Mouse (Mus musculus): ENCODE data around the gene Il5. TPM values are rescaled to one million over a fixed set of nuclear protein-coding genes. Genes with fewer than 3 reads are reported as not detected.

Gene Il5
- not detected in 2 replicates for polyA plus RNA-seq (2014; fragmentation: Nextera tagmentation; extraction: Ambion mirVana)

GRCm38 (mm10) chr11:53720715-53721114 lies at the start of gene Il5:
Gene Il5 (plus strand): TSS chr11:53720794.
- 76% methylated on average over 6 of the region's 6 CpGs for WGBS
- no peak within 1 kb of the TSS for H3K4me2 ChIP-seq
- H3K36me3 ChIP-seq (ENCODE audit: insufficient read depth) = no peaks in the 10 kb centered on the region

GRCm38 (mm10) chr11:53671414-53671813 lies 49.2 kb upstream of the Il5 start:
- Histone ChIP-seq H3K4me2 (no peak overlapping the region), H3K27me3 (ENCODE audit: insufficient read depth, low read length) (no peaks in the 10 kb centered on the region), H3K27ac (ENCODE audit: low read depth) (no peak overlapping the region), H3K9ac (no peak overlapping the region), H3K4me1 (ENCODE audit: insufficient read depth) (no peaks in the 10 kb centered on the region), H3K9me3 (ENCODE audit: low read depth, low read length) (no peaks in the 10 kb centered on the region), H3K4me3 (ENCODE audit: low read depth, low read length) (no peak overlapping the region), H3K36me3 (ENCODE audit: insufficient read depth) (peaks cover 66% of the 10 kb centered on the region)
- WGBS = 95% methylated on average over 4 of the region's 4 CpGs
- ATAC-seq (ENCODE audit: insufficient read depth) (no peak), DNase-seq (no peak)
- TF ChIP-seq CTCF (IDR thresholded peaks at IDR 0.05; ENCODE audit: low read depth) = no peak

More at GRCm38 (mm10) chr11:53720715-53721114, at the start of gene Il5:
- H3K4me3 ChIP-seq (ENCODE audit: low read depth, low read length) = no peak within 1 kb of the TSS
- H3K9me3 ChIP-seq (ENCODE audit: low read depth, low read length) = no peaks in the 10 kb centered on the region
- ATAC-seq (ENCODE audit: insufficient read depth) (no peak), DNase-seq (no peak)
- no peak for TF ChIP-seq CTCF (IDR thresholded peaks at IDR 0.05; ENCODE audit: low read depth)
- no peaks in the 10 kb centered on the region for H3K4me1 ChIP-seq (ENCODE audit: insufficient read depth)
- H3K27me3 ChIP-seq (ENCODE audit: insufficient read depth, low read length) = no peaks in the 10 kb centered on the region
- H3K9ac ChIP-seq = no peak within 1 kb of the TSS
- no peak within 1 kb of the TSS for H3K27ac ChIP-seq (ENCODE audit: low read depth)

GRCm38 (mm10) chr11:53680141-53680540 lies 40.5 kb upstream of the Il5 start:
- 68% methylated on average over 4 of the region's 4 CpGs for whole genome bisulfite sequencing
- TF ChIP-seq CTCF (IDR thresholded peaks at IDR 0.05; ENCODE audit: low read depth) = no peak
- H3K4me1 ChIP-seq (ENCODE audit: insufficient read depth) = no peaks in the 10 kb centered on the region
- DNase-seq = no peak
- H3K9ac ChIP-seq = no peak overlapping the region
- ATAC-seq (ENCODE audit: insufficient read depth) = no peak
- peaks cover 51% of the 10 kb centered on the region for H3K36me3 ChIP-seq (ENCODE audit: insufficient read depth)
- no peak overlapping the region for H3K4me3 ChIP-seq (ENCODE audit: low read depth, low read length)
- H3K4me2 ChIP-seq = no peak overlapping the region
- H3K9me3 ChIP-seq (ENCODE audit: low read depth, low read length) = no peaks in the 10 kb centered on the region
- H3K27me3 ChIP-seq (ENCODE audit: insufficient read depth, low read length) = no peaks in the 10 kb centered on the region
- H3K27ac ChIP-seq (ENCODE audit: low read depth) = no peak overlapping the region

DNA sequence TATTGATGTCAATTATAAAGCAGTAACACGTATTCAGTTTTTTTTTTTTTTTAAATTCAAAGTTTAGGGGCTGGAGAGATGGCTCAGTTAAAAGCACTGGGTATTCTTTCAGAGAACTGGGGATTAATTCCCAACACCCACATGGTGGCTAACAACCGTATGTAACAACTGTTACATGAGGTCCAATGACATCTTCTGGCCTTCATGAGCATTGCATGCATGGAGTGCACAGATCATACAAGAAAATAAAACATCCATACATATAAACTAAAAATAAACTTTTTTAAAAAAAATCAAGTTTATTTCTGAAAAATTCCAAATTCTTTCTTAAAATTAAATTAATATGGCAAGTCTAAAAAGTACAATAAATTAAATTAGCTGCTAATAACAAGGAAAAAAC lies 38.9 kb upstream of the Il5 start:
- Histone ChIP-seq H3K9me3 (ENCODE audit: low read depth, low read length) (no peaks in the 10 kb centered on the region), H3K4me1 (ENCODE audit: insufficient read depth) (no peaks in the 10 kb centered on the region), H3K9ac (no peak overlapping the region), H3K4me3 (ENCODE audit: low read depth, low read length) (no peak overlapping the region), H3K27me3 (ENCODE audit: insufficient read depth, low read length) (no peaks in the 10 kb centered on the region), H3K4me2 (no peak overlapping the region), H3K27ac (ENCODE audit: low read depth) (no peak overlapping the region), H3K36me3 (ENCODE audit: insufficient read depth) (peaks cover 54% of the 10 kb centered on the region)
- TF ChIP-seq CTCF (IDR thresholded peaks at IDR 0.05; ENCODE audit: low read depth) = peak; percentile 17; the same call in 1 of the 2 replicates
- ATAC-seq (ENCODE audit: insufficient read depth) (no peak), DNase-seq (no peak)
- 83% methylated on average over 2 of the region's 2 CpGs for WGBS

DNA sequence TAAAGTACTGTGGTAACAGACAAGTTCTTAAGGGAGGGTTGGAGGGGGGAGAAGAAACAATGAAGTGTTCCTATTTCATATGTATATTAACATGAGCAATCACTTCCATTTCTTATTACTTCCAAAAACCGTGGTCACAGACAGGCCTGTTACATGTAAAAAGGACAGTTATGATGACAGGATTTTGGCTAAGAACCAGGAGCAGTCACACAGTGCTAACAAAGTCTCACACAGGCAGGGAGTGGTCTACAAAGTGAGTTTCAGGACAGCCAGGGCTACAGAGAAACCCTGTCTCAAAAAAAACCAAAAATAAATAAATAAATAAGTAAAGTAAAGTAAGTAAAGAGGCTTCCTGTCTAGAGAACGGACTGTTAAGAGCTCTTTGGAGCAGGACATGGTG lies 38.4 kb upstream of the Il5 start:
- Histone ChIP-seq H3K27ac (ENCODE audit: low read depth) (peak overlapping the region; percentile 54; the same call in 1 of the 2 replicates), H3K4me1 (ENCODE audit: insufficient read depth) (no peaks in the 10 kb centered on the region), H3K4me3 (ENCODE audit: low read depth, low read length) (no peak overlapping the region), H3K36me3 (ENCODE audit: insufficient read depth) (peaks cover 50% of the 10 kb centered on the region), H3K27me3 (ENCODE audit: insufficient read depth, low read length) (no peaks in the 10 kb centered on the region), H3K9me3 (ENCODE audit: low read depth, low read length) (no peaks in the 10 kb centered on the region), H3K9ac (no peak overlapping the region), H3K4me2 (no peak overlapping the region)
- no peak for TF ChIP-seq CTCF (IDR thresholded peaks at IDR 0.05; ENCODE audit: low read depth)
- ATAC-seq (ENCODE audit: insufficient read depth) (peak; percentile 68), DNase-seq (peak; percentile 78)
- WGBS = 32% methylated on average over 2 of the region's 2 CpGs

DNA sequence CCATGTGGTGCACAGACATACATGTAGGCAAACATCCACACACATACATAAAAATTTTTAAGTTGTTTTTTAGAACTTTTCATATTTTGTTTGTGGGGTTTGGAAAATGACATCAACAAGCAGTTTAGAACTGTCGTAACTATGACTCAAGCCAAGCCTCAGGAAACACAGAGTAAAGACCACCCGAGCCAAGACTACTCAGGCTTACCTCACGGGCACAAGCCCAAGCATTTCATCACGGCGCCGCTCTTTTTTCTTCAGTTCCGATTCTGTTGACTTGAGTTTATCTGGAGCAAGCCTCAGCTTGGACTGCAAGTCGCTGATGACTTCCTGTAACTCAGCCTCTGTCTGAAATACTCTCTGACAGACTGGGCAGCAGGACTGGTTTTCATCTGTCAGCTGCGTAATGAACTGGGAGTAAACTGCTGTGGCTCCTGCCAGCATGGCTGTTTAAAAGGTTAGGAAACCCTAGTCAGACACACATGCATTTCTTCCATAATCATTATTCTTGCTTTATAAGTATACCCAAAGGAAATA lies 37.5 kb upstream of the Il5 start:
- Histone ChIP-seq H3K27ac (ENCODE audit: low read depth) (peak overlapping the region; percentile 54), H3K9ac (no peak overlapping the region), H3K36me3 (ENCODE audit: insufficient read depth) (peaks cover 52% of the 10 kb centered on the region), H3K4me2 (no peak overlapping the region), H3K4me3 (ENCODE audit: low read depth, low read length) (no peak overlapping the region), H3K4me1 (ENCODE audit: insufficient read depth) (no peaks in the 10 kb centered on the region), H3K27me3 (ENCODE audit: insufficient read depth, low read length) (no peaks in the 10 kb centered on the region), H3K9me3 (ENCODE audit: low read depth, low read length) (no peaks in the 10 kb centered on the region)
- no peak for TF ChIP-seq CTCF (IDR thresholded peaks at IDR 0.05; ENCODE audit: low read depth)
- ATAC-seq (ENCODE audit: insufficient read depth) (peak; percentile 62; the same call in 1 of the 2 replicates), DNase-seq (peak; percentile 72)
- 52% methylated on average over 9 of the region's 9 CpGs for WGBS

DNA sequence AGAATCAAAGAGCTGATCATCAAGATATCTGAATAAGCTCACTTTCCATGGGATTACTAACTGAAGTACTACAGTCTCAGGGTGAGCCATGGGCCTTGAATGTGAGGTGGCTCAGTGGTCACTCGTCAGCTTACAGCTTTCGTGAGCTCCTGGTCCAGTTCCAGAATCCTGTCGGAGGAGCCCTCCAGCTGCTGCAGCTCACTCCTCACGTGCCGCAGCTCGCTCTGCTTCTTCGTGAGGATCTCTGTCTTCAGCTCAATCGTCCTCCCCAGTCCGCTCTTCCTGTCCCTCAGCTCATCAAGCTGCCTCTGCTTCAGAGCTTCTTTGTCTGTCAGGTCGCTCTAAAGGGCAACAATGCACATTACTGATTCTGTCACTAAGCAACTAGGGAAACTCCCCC lies 28.6 kb upstream of the Il5 start:
- DNase-seq = peak; percentile 95

More for the DNA sequence above, 28.6 kb upstream of the Il5 start:
- no peak overlapping the region for H3K4me2 ChIP-seq
- TF ChIP-seq CTCF (IDR thresholded peaks at IDR 0.05; ENCODE audit: low read depth) = no peak
- H3K4me3 ChIP-seq (ENCODE audit: low read depth, low read length) = no peak overlapping the region
- H3K9ac ChIP-seq = no peak overlapping the region
- WGBS = 40% methylated on average over 10 of the region's 10 CpGs
- H3K4me1 ChIP-seq (ENCODE audit: insufficient read depth) = no peaks in the 10 kb centered on the region
- H3K27ac ChIP-seq (ENCODE audit: low read depth) = peak overlapping the region; percentile 69
- no peaks in the 10 kb centered on the region for H3K27me3 ChIP-seq (ENCODE audit: insufficient read depth, low read length)
- H3K9me3 ChIP-seq (ENCODE audit: low read depth, low read length) = no peaks in the 10 kb centered on the region
- peak; percentile 98 for ATAC-seq (ENCODE audit: insufficient read depth)
- peaks cover 43% of the 10 kb centered on the region for H3K36me3 ChIP-seq (ENCODE audit: insufficient read depth)

Data from lung, embryonic 14.5 days (tissue).